Mouse (Mus musculus): ENCODE results near the gene Gnl3.

Gnl3 gene

GRCm38 (mm10) chr14:31018860-31019291 lies at the start of gene Gnl3, which contains the start of gene Pbrm1:
Gnl3 (minus strand) TSS chr14:31019152.
Pbrm1 (plus strand) TSS chr14:31019138.
- peak; percentile 97 for DNase-seq (ENCODE audit: inconsistent ontology term)

GRCm38 (mm10) chr14:31062277-31062676 lies 43.3 kb upstream of the Gnl3 start:
- no peak for DNase-seq (ENCODE audit: inconsistent ontology term)

GRCm38 (mm10) chr14:31045817-31046216 lies 26.9 kb upstream of the Gnl3 start:
- DNase-seq (ENCODE audit: inconsistent ontology term) = no peak

- DNase-seq (ENCODE audit: inconsistent ontology term) = no peak
These were observed 26.3 kb upstream of the Gnl3 start for GRCm38 (mm10) chr14:31045296-31045695.

GRCm38 (mm10) chr14:31025785-31026184 lies 6.8 kb upstream of the Gnl3 start:
- DNase-seq (ENCODE audit: inconsistent ontology term) = no peak

- DNase-seq (ENCODE audit: inconsistent ontology term) = no peak
These were observed 3.6 kb upstream of the Gnl3 start for GRCm38 (mm10) chr14:31022579-31022978.

GRCm38 (mm10) chr14:31019331-31020205 lies 616 bp upstream of the Gnl3 start:
- DNase-seq (ENCODE audit: inconsistent ontology term) = peak; percentile 91

- peak; percentile 25 for DNase-seq (ENCODE audit: inconsistent ontology term)
These were observed 1.1 kb downstream of the Gnl3 start for GRCm38 (mm10) chr14:31017854-31018253.

GRCm38 (mm10) chr14:31016063-31016462 lies 2.9 kb downstream of the Gnl3 start:
- no peak for DNase-seq (ENCODE audit: inconsistent ontology term)

GRCm38 (mm10) chr14:31013928-31014327 lies 5.0 kb downstream of the Gnl3 start:
- no peak for DNase-seq (ENCODE audit: inconsistent ontology term)

- no peak for DNase-seq (ENCODE audit: inconsistent ontology term)
These were observed 7.4 kb downstream of the Gnl3 start for GRCm38 (mm10) chr14:31011588-31011987.

- DNase-seq (ENCODE audit: inconsistent ontology term) = no peak
These were observed 12.2 kb downstream of the Gnl3 start for GRCm38 (mm10) chr14:31006779-31007178.

- no peak for DNase-seq (ENCODE audit: inconsistent ontology term)
These were observed 14.4 kb downstream of the Gnl3 start for GRCm38 (mm10) chr14:31004527-31004926.

GRCm38 (mm10) chr14:31001307-31002205 lies 17.4 kb downstream of the Gnl3 start, which contains the start of the genes Glt8d1 and Spcs1:
Glt8d1 (plus strand) TSS chr14:31001400.
Spcs1 (minus strand) TSS chr14:31001672.
- peak; percentile 93 for DNase-seq (ENCODE audit: inconsistent ontology term)

- DNase-seq (ENCODE audit: inconsistent ontology term) = no peak
These were observed 18.1 kb downstream of the Gnl3 start for GRCm38 (mm10) chr14:31000816-31001306.

- no peak for DNase-seq (ENCODE audit: inconsistent ontology term)
These were observed 18.6 kb downstream of the Gnl3 start for GRCm38 (mm10) chr14:31000356-31000755.

- no peak for DNase-seq (ENCODE audit: inconsistent ontology term)
These were observed 22.5 kb downstream of the Gnl3 start for GRCm38 (mm10) chr14:30996417-30996816.

- DNase-seq (ENCODE audit: inconsistent ontology term) = no peak
These were observed 42.7 kb downstream of the Gnl3 start for GRCm38 (mm10) chr14:30976222-30976621.

GRCm38 (mm10) chr14:30974204-30974603 lies 44.7 kb downstream of the Gnl3 start:
- DNase-seq (ENCODE audit: inconsistent ontology term) = peak; percentile 97
